Mouse (Mus musculus) midbrain, embryonic 12.5 days (tissue): Measurements from ENCODE around the gene Snd1. TPM values are rescaled to one million over a fixed set of nuclear protein-coding genes. Genes with fewer than 3 reads are reported as not detected.

Source experiments
- ATAC-seq: fragments of 200-750 bp; cut with Nextera tagmentation; 2 replicates; pipeline ENCODE4 v1.8.0; 2017; ENCODE audit warnings: low read depth, moderate TSS enrichment, moderate library complexity; ENCODE audit not compliant: low FRiP score
- H3K27ac ChIP-seq: fragments of 300-500 bp; sonication (generic); replicated peaks from 2 replicates; pipeline ENCODE4 v1.5.1; 2016; ENCODE audit warnings: mild to moderate bottlenecking
- H3K27me3 ChIP-seq: fragments of 300-500 bp; sonication (generic); 2 replicates; pipeline ENCODE4 v1.6.1; 2016; ENCODE audit warnings: mild to moderate bottlenecking
- H3K36me3 ChIP-seq: fragments of 300-500 bp; sonication (generic); 2 replicates; pipeline ENCODE4 v1.6.1; 2016
- H3K4me1 ChIP-seq: fragments of 300-500 bp; sonication (generic); 2 replicates; pipeline ENCODE4 v1.6.1; 2016
- H3K4me2 ChIP-seq: fragments of 300-500 bp; sonication (generic); replicated peaks from 2 replicates; pipeline ENCODE4 v1.6.1; 2016; ENCODE audit warnings: mild to moderate bottlenecking, moderate library complexity
- H3K4me3 ChIP-seq: fragments of 300-500 bp; sonication (generic); 2 replicates; pipeline ENCODE4 v1.5.1; 2016; ENCODE audit warnings: mild to moderate bottlenecking
- H3K9ac ChIP-seq: fragments of 300-500 bp; sonication (generic); replicated peaks from 2 replicates; pipeline ENCODE4 v1.6.1; 2016; ENCODE audit warnings: mild to moderate bottlenecking, moderate library complexity
- H3K9me3 ChIP-seq: fragments of 300-500 bp; sonication (generic); 2 replicates; pipeline ENCODE4 v1.6.1; 2016; ENCODE audit warnings: mild to moderate bottlenecking
- WGBS: fragments of 180-500 bp; shearing (Covaris S2); methylation state at CpG from one replicate; pipeline ENCODE4 v1.1.7; 2016; 5-methylcytosine and 5-hydroxymethylcytosine counted together
- polyA plus RNA-seq: library from polyadenylated mRNA; unstranded; fragments of >200 nt; fragmentation: Nextera tagmentation; extraction: Ambion mirVana; gene quantifications from 2 replicates; pipeline ENCODE4 v1.2.1, GENCODE M21; 2016

The Snd1 gene
- polyA plus RNA-seq, 1 experiment from 2014 or later = 106 TPM

DNA sequence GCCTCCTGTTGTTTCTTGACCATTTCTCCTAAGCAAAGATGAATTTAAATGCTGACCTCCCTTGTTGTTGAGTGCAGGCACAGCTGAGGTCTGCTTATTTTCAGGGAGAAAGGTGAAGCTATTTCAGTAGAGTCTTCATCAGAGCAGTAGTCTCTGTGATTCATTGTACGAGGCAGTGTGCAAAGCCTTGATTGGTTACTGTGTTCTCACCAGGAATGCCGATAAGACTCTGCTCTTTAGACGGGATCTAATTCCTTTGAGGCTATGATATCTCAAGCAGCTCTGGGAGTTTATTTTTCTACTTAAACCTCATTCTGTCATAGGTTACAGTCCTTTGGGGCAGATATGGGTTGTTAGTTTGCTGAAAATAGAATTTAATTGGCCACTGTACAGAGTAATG, 128.9 kb downstream of the Snd1 start:
- Histone ChIP-seq H3K36me3 (no peaks in the 10 kb centered on the region), H3K4me1 (0 out of 2 replicates have a peak, but pooled peaks cover 6% of the 10 kb centered on the region), H3K9me3 (no peaks in the 10 kb centered on the region), H3K9ac (no peak overlapping the region), H3K4me2 (no peak overlapping the region), H3K27me3 (no peaks in the 10 kb centered on the region), H3K4me3 (no peak overlapping the region), H3K27ac (no peak overlapping the region)
- 67% methylated on average over 3 of the region's 3 CpGs for WGBS
- ATAC-seq = no peak

DNA sequence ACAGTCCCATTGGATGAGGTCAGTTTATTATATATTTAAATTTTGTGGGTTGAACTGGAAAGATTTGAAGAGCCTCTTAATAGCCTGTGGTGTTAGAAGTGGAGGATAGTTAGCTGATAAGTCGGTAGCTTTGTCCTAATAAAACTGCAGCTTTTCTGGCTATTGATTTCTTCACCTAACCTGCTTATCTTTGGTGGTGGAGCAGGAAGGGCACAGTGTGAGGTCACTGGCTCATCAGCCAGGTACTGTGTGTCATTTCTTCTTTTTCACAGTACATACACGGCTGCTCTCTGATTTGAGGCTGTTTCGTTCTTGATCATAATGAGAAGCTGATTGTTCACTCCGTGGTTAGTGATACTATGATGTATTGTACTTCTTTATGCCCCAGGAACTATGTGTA, 134.4 kb downstream of the Snd1 start:
- no peak for ATAC-seq
- Histone ChIP-seq H3K4me2 (no peak overlapping the region), H3K9me3 (no peaks in the 10 kb centered on the region), H3K9ac (no peak overlapping the region), H3K27me3 (no peaks in the 10 kb centered on the region), H3K4me1 (no peaks in the 10 kb centered on the region), H3K36me3 (no peaks in the 10 kb centered on the region), H3K27ac (no peak overlapping the region), H3K4me3 (no peak overlapping the region)
- 83% methylated on average over 4 of the region's 4 CpGs for WGBS

DNA sequence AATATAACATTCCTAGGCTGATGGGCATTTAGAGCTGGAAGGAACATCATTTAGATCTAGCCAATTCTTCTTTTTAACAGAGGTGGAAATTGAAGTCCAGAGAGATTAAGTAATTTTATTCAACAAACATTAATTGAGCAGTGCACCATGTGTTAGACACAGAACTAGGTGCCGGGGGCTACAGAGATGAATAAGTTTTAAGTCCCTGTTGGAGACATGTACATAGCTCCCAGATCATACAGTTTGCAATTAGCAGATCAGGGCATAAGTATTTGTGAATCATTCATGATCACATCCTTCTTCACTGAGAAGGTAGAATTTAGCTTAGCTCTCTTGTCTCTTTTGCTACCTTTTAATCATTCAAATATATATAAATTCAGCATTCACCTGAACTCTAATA, 135.2 kb downstream of the Snd1 start:
- no peak for ATAC-seq
- Histone ChIP-seq H3K27ac (no peak overlapping the region), H3K4me3 (no peak overlapping the region), H3K9ac (no peak overlapping the region), H3K9me3 (no peaks in the 10 kb centered on the region), H3K36me3 (no peaks in the 10 kb centered on the region), H3K27me3 (no peaks in the 10 kb centered on the region), H3K4me1 (no peaks in the 10 kb centered on the region), H3K4me2 (no peak overlapping the region)
- WGBS = 81% methylated on average over 1 of the region's 1 CpGs

DNA sequence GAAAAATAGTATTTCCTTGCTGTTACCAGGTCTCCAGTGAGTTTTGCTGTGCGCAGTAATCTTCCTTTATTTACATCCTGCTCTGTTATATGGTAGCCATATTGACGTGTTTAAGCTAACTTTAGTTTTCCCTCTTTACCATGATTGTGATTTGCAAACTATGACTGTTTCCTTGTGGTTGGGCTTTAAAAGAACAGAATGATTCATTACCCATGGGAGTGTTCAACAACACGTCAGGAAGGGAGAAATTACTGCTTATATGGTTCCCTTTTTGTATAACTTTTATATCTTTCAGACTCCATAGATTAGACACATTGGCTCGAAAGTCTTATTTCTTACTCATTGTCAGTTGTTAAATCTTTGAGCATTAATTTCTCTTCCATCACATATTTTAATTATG, 138.5 kb downstream of the Snd1 start:
- H3K36me3 ChIP-seq = no peaks in the 10 kb centered on the region
- H3K4me2 ChIP-seq = no peak overlapping the region
- H3K27me3 ChIP-seq = no peaks in the 10 kb centered on the region
- ATAC-seq = no peak
- no peak overlapping the region for H3K27ac ChIP-seq
- 90% methylated on average over 4 of the region's 4 CpGs for WGBS
- H3K9me3 ChIP-seq = no peaks in the 10 kb centered on the region
- no peak overlapping the region for H3K9ac ChIP-seq
- H3K4me1 ChIP-seq = peaks cover 15% of the 10 kb centered on the region; the same call in 1 of the 2 replicates
- no peak overlapping the region for H3K4me3 ChIP-seq

DNA sequence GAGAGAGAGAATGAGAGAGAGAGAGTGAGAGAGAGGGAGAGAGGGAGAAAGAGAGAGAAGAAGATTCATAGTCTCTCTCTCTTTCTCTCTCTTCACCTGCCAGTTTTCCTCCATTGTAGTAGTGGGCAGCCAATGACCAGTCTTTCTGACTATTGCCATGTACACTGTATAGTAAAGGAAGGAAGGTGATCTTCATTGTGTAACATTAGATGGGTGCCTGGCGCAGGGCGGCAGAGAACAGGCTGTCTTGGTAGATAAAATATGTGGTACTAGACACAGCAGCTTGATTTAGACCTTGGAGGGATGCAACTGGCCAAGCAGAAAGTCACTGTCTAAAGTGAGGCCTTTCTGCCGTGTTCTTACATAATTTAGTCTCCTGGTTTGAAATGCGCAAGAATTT, 139.9 kb downstream of the Snd1 start:
- Histone ChIP-seq H3K4me1 (peaks cover 28% of the 10 kb centered on the region), H3K27me3 (no peaks in the 10 kb centered on the region), H3K9ac (no peak overlapping the region), H3K9me3 (no peaks in the 10 kb centered on the region), H3K27ac (no peak overlapping the region), H3K4me3 (no peak overlapping the region), H3K4me2 (no peak overlapping the region), H3K36me3 (no peaks in the 10 kb centered on the region)
- no peak for ATAC-seq
- WGBS = 93% methylated on average over 4 of the region's 4 CpGs

DNA sequence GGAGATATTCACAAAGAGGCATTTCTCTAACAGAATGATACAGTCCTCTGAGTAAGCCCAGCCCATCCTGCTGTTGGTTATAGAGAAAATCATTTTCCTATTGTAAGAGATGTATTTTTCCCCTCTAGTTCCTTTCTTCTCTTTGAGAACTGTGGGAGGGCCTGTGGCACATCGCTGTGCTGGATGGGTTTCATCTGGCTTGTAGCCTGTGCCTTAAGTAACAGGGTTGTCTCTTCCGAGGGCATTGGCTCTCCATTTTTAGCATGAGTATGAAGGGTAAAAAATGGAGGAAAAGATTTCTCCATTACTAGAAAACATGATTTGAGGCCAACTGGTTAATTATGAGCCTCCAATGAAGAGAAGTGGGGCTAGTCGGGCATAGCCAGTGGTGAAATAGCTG, 140.5 kb downstream of the Snd1 start:
- Histone ChIP-seq H3K4me2 (no peak overlapping the region), H3K36me3 (no peaks in the 10 kb centered on the region), H3K4me3 (no peak overlapping the region), H3K4me1 (peaks cover 30% of the 10 kb centered on the region), H3K9ac (no peak overlapping the region), H3K27ac (no peak overlapping the region), H3K27me3 (no peaks in the 10 kb centered on the region), H3K9me3 (no peaks in the 10 kb centered on the region)
- no peak for ATAC-seq
- WGBS = 92% methylated on average over 3 of the region's 3 CpGs

DNA sequence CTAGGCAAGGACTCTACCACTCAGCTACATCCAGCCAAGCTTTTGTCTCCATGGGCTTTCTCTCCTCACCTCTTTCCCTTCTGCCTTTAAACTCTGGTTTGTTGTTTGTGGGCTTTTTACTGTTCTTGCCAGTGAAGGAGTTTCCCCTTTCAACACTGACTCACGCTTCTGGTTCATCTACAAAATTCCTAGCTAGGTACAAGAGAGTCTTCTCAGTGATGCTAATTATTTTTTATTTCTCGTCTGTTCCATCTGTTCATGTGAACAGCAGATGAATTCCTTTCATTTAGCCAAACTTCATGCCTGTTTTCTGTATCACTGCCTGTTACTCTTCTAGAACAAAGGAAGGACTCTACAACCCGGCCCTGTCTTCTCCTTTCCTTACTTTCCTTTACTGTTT, 141.0 kb downstream of the Snd1 start:
- no peak for ATAC-seq
- Histone ChIP-seq H3K27ac (no peak overlapping the region), H3K36me3 (no peaks in the 10 kb centered on the region), H3K4me2 (no peak overlapping the region), H3K4me3 (no peak overlapping the region), H3K4me1 (peaks cover 30% of the 10 kb centered on the region), H3K9ac (no peak overlapping the region), H3K9me3 (no peaks in the 10 kb centered on the region), H3K27me3 (no peaks in the 10 kb centered on the region)
- WGBS = 67% methylated on average over 3 of the region's 3 CpGs

DNA sequence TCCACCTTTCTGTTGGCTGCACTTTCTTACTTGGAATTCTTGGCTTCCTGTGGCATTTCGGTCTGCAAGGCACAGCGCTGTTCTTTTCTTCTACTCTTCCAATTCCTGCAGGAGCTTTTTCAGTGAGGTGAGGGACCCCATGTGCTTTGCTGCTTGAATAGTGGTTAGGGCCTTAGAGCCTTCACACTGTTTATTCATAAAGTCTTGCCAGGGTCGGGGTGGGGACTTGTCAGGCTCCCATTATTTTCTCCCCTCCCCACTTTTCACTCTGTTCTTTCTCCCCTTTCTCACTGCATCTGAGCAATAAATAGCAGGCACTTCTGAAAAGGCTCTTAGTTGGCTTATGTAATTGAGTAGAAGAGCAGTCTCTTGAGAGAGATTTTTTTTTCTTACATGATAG, 143.4 kb downstream of the Snd1 start:
- Histone ChIP-seq H3K27ac (no peak overlapping the region), H3K4me1 (peaks cover 33% of the 10 kb centered on the region), H3K4me3 (no peak overlapping the region), H3K9me3 (no peaks in the 10 kb centered on the region), H3K4me2 (no peak overlapping the region), H3K36me3 (no peaks in the 10 kb centered on the region), H3K27me3 (no peaks in the 10 kb centered on the region), H3K9ac (no peak overlapping the region)
- 62% methylated on average over 3 of the region's 3 CpGs for WGBS
- no peak for ATAC-seq

DNA sequence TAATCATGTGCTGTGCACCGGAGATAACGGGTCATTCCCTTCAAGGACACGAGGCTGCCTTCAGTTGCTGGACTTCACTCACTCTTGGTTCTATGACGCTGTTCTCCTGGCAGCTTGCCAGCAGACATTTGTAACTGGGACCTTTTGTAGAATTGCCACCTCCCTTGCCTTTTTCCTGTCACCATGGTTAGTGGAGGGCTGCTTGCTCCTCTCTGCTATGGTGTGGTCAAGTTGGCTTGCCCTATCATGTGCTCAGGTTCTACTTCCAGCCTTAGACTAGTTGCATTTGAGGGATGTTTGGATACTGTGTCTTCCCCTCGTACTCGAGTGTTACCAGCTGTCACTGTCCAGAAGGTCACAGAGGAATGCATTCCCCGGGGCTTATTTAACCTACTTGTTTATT, 143.8 kb downstream of the Snd1 start:
- ATAC-seq = 0 out of 2 replicates have a peak, but pooled peaks have one; percentile 28
- Histone ChIP-seq H3K4me3 (no peak overlapping the region), H3K9ac (no peak overlapping the region), H3K4me1 (peaks cover 36% of the 10 kb centered on the region), H3K27ac (no peak overlapping the region), H3K27me3 (no peaks in the 10 kb centered on the region), H3K4me2 (no peak overlapping the region), H3K9me3 (no peaks in the 10 kb centered on the region), H3K36me3 (no peaks in the 10 kb centered on the region)
- 57% methylated on average over 7 of the region's 7 CpGs for WGBS

DNA sequence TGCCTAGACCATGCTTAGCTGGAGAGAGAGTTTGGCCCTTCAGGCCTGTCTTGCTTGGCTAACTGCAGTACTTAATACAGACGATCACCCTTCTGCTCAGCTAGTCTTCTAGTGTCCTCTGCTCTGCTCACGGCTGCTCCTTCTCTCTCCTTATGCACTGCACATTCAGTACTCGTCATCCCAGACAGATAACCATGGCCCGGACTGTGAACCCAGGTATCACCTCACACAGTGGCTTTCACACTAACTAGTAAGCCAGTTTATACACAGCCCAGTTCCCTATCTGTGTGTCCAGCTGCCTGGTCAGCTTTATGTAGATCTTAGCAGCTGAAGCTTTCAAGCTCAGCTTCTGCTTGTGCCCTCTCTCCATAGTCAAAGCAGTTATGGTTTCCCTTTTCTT, 146.5 kb downstream of the Snd1 start:
- no peak overlapping the region for H3K27ac ChIP-seq
- ATAC-seq = no peak
- WGBS = 88% methylated on average over 4 of the region's 4 CpGs
- no peaks in the 10 kb centered on the region for H3K9me3 ChIP-seq
- H3K27me3 ChIP-seq = no peaks in the 10 kb centered on the region
- H3K9ac ChIP-seq = no peak overlapping the region
- H3K4me2 ChIP-seq = no peak overlapping the region
- H3K4me3 ChIP-seq = no peak overlapping the region
- no peaks in the 10 kb centered on the region for H3K36me3 ChIP-seq
- H3K4me1 ChIP-seq = peaks cover 31% of the 10 kb centered on the region

DNA sequence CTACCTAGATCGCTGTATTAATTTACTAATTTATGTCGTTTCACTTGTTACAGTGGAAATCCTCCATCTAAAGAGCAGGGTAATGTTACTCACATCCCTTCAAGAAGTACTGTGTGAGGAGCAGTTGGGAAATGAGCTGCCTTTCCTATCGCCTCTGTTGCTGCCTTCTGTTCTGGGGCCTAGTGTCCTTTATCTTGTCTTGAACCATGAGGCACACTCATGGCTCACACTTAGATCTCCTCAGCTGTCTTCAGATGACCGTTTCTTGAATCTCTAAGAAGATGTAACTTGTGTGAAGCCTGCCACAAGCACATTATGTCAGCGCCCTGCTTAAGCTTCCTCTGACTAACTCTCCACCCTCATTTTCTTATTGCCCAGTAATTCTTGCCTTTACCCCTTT, 147.0 kb downstream of the Snd1 start:
- no peaks in the 10 kb centered on the region for H3K27me3 ChIP-seq
- 87% methylated on average over 5 of the region's 5 CpGs for WGBS
- no peak for ATAC-seq
- H3K36me3 ChIP-seq = no peaks in the 10 kb centered on the region
- H3K27ac ChIP-seq = no peak overlapping the region
- no peak overlapping the region for H3K9ac ChIP-seq
- no peak overlapping the region for H3K4me2 ChIP-seq
- no peaks in the 10 kb centered on the region for H3K9me3 ChIP-seq
- no peak overlapping the region for H3K4me3 ChIP-seq
- H3K4me1 ChIP-seq = peaks cover 31% of the 10 kb centered on the region

DNA sequence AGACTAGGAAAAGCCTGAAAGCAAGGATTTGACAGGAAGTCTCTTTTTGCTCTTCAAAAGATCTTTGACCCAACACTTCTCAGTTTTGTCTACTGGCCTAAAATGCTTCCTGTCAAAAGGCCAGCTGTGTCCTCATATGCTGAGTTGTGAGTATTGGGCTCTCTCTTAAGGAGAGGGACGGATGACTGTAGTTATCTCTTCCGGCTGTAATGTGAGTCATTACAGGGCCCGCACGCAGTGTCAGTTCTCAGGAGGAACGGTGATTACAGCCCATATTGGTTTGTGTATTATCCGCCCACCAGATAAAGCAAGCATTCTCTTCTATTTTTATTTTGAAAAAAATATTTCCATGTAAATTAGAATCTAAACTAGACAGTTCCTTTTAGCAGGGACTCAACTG, 147.6 kb downstream of the Snd1 start:
- H3K9ac ChIP-seq = no peak overlapping the region
- no peak overlapping the region for H3K27ac ChIP-seq
- WGBS = 85% methylated on average over 6 of the region's 6 CpGs
- no peak overlapping the region for H3K4me3 ChIP-seq
- H3K4me2 ChIP-seq = no peak overlapping the region
- ATAC-seq = no peak
- no peaks in the 10 kb centered on the region for H3K27me3 ChIP-seq
- H3K36me3 ChIP-seq = no peaks in the 10 kb centered on the region
- H3K9me3 ChIP-seq = no peaks in the 10 kb centered on the region
- peaks cover 31% of the 10 kb centered on the region for H3K4me1 ChIP-seq

DNA sequence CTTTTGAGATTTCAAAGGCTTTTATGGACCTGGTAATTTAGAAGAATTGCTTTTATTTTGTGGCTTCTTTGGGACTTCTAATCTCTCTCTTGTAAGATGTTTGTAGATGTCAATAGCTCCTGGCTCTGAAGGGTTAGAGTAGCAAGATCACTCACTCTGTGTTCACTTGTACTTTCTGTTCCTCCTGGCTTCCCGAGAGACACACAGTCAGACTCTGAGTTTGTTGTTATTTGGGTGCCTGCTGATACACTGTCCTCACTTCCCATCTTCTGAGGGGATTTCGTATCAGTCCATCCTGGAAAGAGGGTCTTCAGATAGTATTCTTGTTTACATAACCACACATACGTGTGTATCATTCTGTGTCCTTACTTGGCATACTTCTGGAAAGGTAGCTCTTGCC, 148.0 kb downstream of the Snd1 start:
- Histone ChIP-seq H3K9me3 (no peaks in the 10 kb centered on the region), H3K36me3 (no peaks in the 10 kb centered on the region), H3K4me1 (peaks cover 30% of the 10 kb centered on the region), H3K27me3 (no peaks in the 10 kb centered on the region), H3K4me3 (no peak overlapping the region), H3K4me2 (no peak overlapping the region), H3K27ac (no peak overlapping the region), H3K9ac (no peak overlapping the region)
- 85% methylated on average over 3 of the region's 3 CpGs for WGBS
- no peak for ATAC-seq
